Mouse (Mus musculus): ENCODE results near the gene Brpf3.

- TF ChIP-seq CTCF (IDR thresholded peaks at IDR 0.05; ENCODE audit: extremely low read depth, insufficient read depth, insufficient read length, insufficient replicate concordance) (no peak), POLR2A (IDR thresholded peaks at IDR 0.05; ENCODE audit: low read depth, low read length) (no peak)
These were observed 28.2 kb downstream of the Brpf3 start for GRCm38 (mm10) chr17:28829120-28829519.
